Mouse (Mus musculus) cerebellum, adult 2 months (tissue): Measurements from ENCODE around the gene Psmc3.

Experiments
- CTCF ChIP-seq: fragments of 200-500 bp; IDR thresholded peaks from 2 replicates; pipeline ENCODE4 v1.5.1; 2011; ENCODE audit warnings: low read depth, mild to moderate bottlenecking, control low read depth, low read length, moderate library complexity, borderline replicate concordance; ENCODE audit not compliant: insufficient read depth
- POLR2A ChIP-seq: fragments of 200-500 bp; IDR thresholded peaks from 2 replicates; pipeline ENCODE4 v1.6.1; 2011; ENCODE audit warnings: low read length, control low read depth, borderline replicate concordance; ENCODE audit not compliant: insufficient read depth

GRCm38 (mm10) chr2:91008536-91008935 lies 45.3 kb upstream of the Psmc3 start:
- TF ChIP-seq CTCF (no peak), POLR2A (no peak)
